Mouse (Mus musculus) stomach, embryonic 16.5 days (tissue): Measurements from ENCODE around the gene Wdr93. TPM values are rescaled to one million over a fixed set of nuclear protein-coding genes. Genes with fewer than 3 reads are reported as not detected.
A peak's percentile ranks its signal among the peaks of the same experiment; 100 is the strongest.

Experiments
- ATAC-seq: fragments of 200-750 bp; cut with Nextera tagmentation; 2 replicates; pipeline ENCODE4 v1.8.0; 2017; ENCODE audit warnings: moderate number of reproducible peaks, moderate TSS enrichment; ENCODE audit not compliant: insufficient read depth, low FRiP score
- H3K27ac ChIP-seq: fragments of 300-500 bp; sonication (generic); 2 replicates; pipeline ENCODE4 v1.5.1; 2014; ENCODE audit warnings: low read length
- H3K27me3 ChIP-seq: fragments of 300-500 bp; sonication (generic); 2 replicates; pipeline ENCODE4 v1.6.1; 2014; ENCODE audit warnings: low read length, control low read depth, mixed read lengths; ENCODE audit not compliant: control insufficient read depth, insufficient read depth
- H3K36me3 ChIP-seq: fragments of 300-500 bp; sonication (generic); 2 replicates; pipeline ENCODE4 v1.6.1; 2014; ENCODE audit warnings: low read length; ENCODE audit not compliant: control insufficient read depth, insufficient read depth
- H3K4me1 ChIP-seq: fragments of 300-500 bp; sonication (generic); 2 replicates; pipeline ENCODE4 v1.6.1; 2014; ENCODE audit warnings: low read length, control low read depth, mixed read lengths; ENCODE audit not compliant: control insufficient read depth, insufficient read depth
- H3K4me2 ChIP-seq: fragments of 300-500 bp; sonication (generic); 2 replicates; pipeline ENCODE4 v1.6.1; 2014; ENCODE audit warnings: low read depth, low read length, mixed read lengths
- H3K4me3 ChIP-seq: fragments of 300-500 bp; sonication (generic); replicated peaks from 2 replicates; pipeline ENCODE4 v1.5.1; 2014; ENCODE audit warnings: mild to moderate bottlenecking, low read length
- H3K9ac ChIP-seq: fragments of 300-500 bp; sonication (generic); 2 replicates; pipeline ENCODE4 v1.6.1; 2014; ENCODE audit warnings: low read length
- H3K9me3 ChIP-seq: fragments of 300-500 bp; sonication (generic); replicated peaks from 2 replicates; pipeline ENCODE4 v1.6.1; 2016; ENCODE audit warnings: low read length, control low read depth; ENCODE audit not compliant: control insufficient read depth
- WGBS: fragments of 180-500 bp; shearing (Covaris S2); extraction: QIAGEN DNeasy Blood & Tissue Kit; methylation state at CpG from one replicate; pipeline ENCODE4 v1.1.7; 2014; 5-methylcytosine and 5-hydroxymethylcytosine counted together
- polyA plus RNA-seq: library from polyadenylated mRNA; unstranded; fragments of >200 nt; fragmentation: Nextera tagmentation; extraction: Ambion mirVana; gene quantifications from 2 replicates; pipeline ENCODE4 v1.2.1, GENCODE M21; 2015

The Wdr93 gene
- 0.25 and 0.47 TPM in 2 replicates for polyA plus RNA-seq

DNA sequence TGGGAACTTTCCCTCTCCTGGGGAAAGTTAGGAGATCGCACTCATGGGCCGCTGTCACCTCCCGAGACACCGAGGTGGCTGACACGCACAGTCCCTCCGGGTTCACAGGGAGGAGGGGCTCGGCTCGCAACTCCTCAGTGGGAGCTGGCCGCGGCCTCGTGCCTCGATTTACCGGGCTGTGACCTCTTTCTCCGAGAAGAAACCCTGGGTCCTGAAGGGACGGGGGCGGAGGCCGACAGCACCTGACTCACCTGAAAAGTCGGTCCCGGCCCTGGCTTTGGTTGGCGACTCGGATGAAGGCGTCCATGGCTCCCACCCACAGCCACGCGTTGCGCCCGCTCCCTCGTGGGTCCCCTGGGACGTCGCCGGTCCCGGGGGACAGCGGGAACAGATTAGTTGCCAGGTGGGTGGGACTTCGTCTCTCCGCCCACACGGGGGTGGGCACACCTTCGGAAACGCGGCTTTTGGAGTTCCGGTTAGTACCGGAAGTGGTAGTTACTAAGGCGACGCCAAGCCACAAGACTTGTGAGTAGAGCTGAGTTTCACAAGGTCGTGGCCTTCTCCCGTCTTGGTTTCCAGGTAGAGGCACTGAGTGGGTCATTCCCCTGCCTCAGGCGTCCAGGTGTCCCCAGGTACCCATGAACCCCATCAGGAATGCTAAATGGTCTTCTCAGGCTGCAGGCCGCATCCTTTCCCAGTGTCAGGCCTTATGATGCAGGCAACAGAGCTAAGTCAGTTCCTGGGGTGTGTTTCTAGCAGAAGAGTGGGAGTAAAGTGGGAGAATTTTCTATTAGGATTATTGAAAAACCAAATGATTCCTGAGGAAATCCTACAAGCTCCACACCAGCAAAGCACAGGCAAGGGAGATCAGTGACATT lies at the start of gene Wdr93, which contains the start of gene Pex11a:
TSS of gene Wdr93 (plus strand) at position 505 of the 878 bp plus-strand sequence.
TSS of gene Pex11a (minus strand) at position 473 of the 878 bp plus-strand sequence.
- Histone ChIP-seq H3K27ac (no peak within 1 kb of the TSS), H3K4me3 (peak within 1 kb of the TSS; percentile 83), H3K4me1 (peaks cover 5% of the 10 kb centered on the region), H3K27me3 (no peaks in the 10 kb centered on the region), H3K4me2 (peak within 1 kb of the TSS; percentile 95), H3K36me3 (no peaks in the 10 kb centered on the region), H3K9ac (peak within 1 kb of the TSS; percentile 80), H3K9me3 (no peaks in the 10 kb centered on the region)
- 2% methylated on average over 46 of the region's 46 CpGs for WGBS
- ATAC-seq = peak; percentile 92

DNA sequence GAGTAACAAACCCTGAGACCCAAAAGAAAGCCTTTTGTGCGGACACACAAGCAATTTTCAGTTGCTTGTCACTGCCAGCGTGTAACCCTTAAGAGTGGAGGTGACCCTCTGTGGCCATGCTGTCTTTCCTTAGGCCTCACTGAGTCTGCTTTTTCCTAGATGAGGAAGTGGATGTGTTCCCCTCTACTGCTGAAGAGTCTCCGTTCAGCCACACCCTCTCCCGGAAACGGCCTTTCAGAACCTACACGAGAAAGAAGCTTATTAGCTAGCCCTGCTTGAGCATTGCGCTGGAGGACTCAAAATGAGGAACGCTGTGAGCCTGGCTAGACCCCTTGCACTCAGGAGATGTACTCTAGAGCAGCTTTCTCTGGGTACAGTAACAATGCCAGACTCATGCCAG lies 46.5 kb upstream of the Wdr93 start:
- Histone ChIP-seq H3K27me3 (no peaks in the 10 kb centered on the region), H3K4me2 (no peak overlapping the region), H3K36me3 (peaks cover 15% of the 10 kb centered on the region; the same call in 1 of the 2 replicates), H3K27ac (no peak overlapping the region), H3K9ac (no peak overlapping the region), H3K4me3 (no peak overlapping the region), H3K9me3 (no peaks in the 10 kb centered on the region), H3K4me1 (no peaks in the 10 kb centered on the region)
- WGBS = 85% methylated on average over 8 of the region's 8 CpGs
- ATAC-seq = no peak

DNA sequence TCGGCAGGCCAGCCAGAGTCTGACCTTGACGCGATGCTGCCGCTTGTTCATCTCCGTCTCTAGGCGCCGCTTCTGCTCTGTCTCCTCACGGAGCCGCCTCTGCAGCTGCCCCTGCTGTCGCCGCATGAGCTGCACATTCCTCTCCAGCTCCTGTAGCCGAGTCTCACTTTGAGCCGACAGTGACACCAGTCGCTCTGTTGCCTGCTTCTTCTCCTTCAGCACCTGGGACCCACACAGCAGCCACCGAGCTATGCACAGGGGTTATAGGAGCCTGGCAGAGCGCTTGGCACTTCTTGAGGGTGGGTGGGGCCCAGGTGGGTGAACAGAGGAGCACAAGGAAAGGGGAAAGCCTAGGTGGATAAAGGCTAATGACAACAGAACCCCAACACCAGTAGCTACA lies 40.2 kb upstream of the Wdr93 start:
- Histone ChIP-seq H3K4me1 (no peaks in the 10 kb centered on the region), H3K9me3 (no peaks in the 10 kb centered on the region), H3K4me3 (no peak overlapping the region), H3K27ac (no peak overlapping the region), H3K4me2 (no peak overlapping the region), H3K27me3 (no peaks in the 10 kb centered on the region), H3K36me3 (no peaks in the 10 kb centered on the region), H3K9ac (no peak overlapping the region)
- no peak for ATAC-seq
- WGBS = 82% methylated on average over 16 of the region's 16 CpGs

GRCm38 (mm10) chr7:79705210-79705609 lies 37.8 kb upstream of the Wdr93 start:
- no peaks in the 10 kb centered on the region for H3K9me3 ChIP-seq
- no peak overlapping the region for H3K4me3 ChIP-seq
- H3K4me2 ChIP-seq = no peak overlapping the region
- H3K9ac ChIP-seq = no peak overlapping the region
- 0 out of 2 replicates have a peak, but pooled peaks cover 3% of the 10 kb centered on the region for H3K36me3 ChIP-seq
- no peak overlapping the region for H3K27ac ChIP-seq
- WGBS = 92% methylated on average over 5 of the region's 5 CpGs
- no peaks in the 10 kb centered on the region; the same call in 1 of the 2 replicates for H3K27me3 ChIP-seq
- no peak for ATAC-seq
- no peaks in the 10 kb centered on the region for H3K4me1 ChIP-seq

GRCm38 (mm10) chr7:79710130-79710607 lies 32.8 kb upstream of the Wdr93 start:
- peaks cover 5% of the 10 kb centered on the region for H3K27me3 ChIP-seq
- H3K9me3 ChIP-seq = no peaks in the 10 kb centered on the region
- peak overlapping the region; percentile 64 for H3K9ac ChIP-seq
- no peak overlapping the region for H3K27ac ChIP-seq
- ATAC-seq = peak; percentile 51; the same call in 1 of the 2 replicates
- WGBS = 2% methylated on average over 55 of the region's 55 CpGs
- peak overlapping the region; percentile 71 for H3K4me2 ChIP-seq
- H3K4me3 ChIP-seq = peak overlapping the region; percentile 44
- 0 out of 2 replicates have a peak, but pooled peaks cover 3% of the 10 kb centered on the region for H3K36me3 ChIP-seq
- H3K4me1 ChIP-seq = peaks cover 3% of the 10 kb centered on the region; the same call in 1 of the 2 replicates

- Histone ChIP-seq H3K27me3 (peaks cover 5% of the 10 kb centered on the region), H3K4me1 (peaks cover 3% of the 10 kb centered on the region; the same call in 1 of the 2 replicates), H3K4me3 (no peak overlapping the region), H3K36me3 (0 out of 2 replicates have a peak, but pooled peaks cover 3% of the 10 kb centered on the region), H3K9me3 (no peaks in the 10 kb centered on the region), H3K9ac (no peak overlapping the region), H3K4me2 (no peak overlapping the region), H3K27ac (no peak overlapping the region)
- 60% methylated on average over 17 of the region's 17 CpGs for WGBS
- no peak for ATAC-seq
These were observed 32.1 kb upstream of the Wdr93 start for GRCm38 (mm10) chr7:79710831-79711230.

- under 1% methylated on average over 52 of the region's 55 CpGs for WGBS
- Histone ChIP-seq H3K36me3 (no peaks in the 10 kb centered on the region), H3K27me3 (peaks cover 5% of the 10 kb centered on the region), H3K4me1 (peaks cover 6% of the 10 kb centered on the region; the same call in 1 of the 2 replicates), H3K27ac (no peak within 1 kb of the TSS), H3K9ac (peak within 1 kb of the TSS; percentile 70), H3K4me3 (peak within 1 kb of the TSS; percentile 62), H3K9me3 (no peaks in the 10 kb centered on the region), H3K4me2 (peak within 1 kb of the TSS; percentile 81)
- ATAC-seq = peak; percentile 96
These were observed 27.6 kb upstream of the Wdr93 start, which contains the start of gene Kif7 for GRCm38 (mm10) chr7:79715187-79715981. Gene Kif7, minus strand, starts transcription at chr7:79715720.

- H3K9me3 ChIP-seq = no peaks in the 10 kb centered on the region
- peak overlapping the region; percentile 80 for H3K4me2 ChIP-seq
- no peaks in the 10 kb centered on the region for H3K4me1 ChIP-seq
- H3K36me3 ChIP-seq = no peaks in the 10 kb centered on the region
- peak; percentile 77 for ATAC-seq
- H3K27me3 ChIP-seq = peaks cover 6% of the 10 kb centered on the region; the same call in 1 of the 2 replicates
- peak overlapping the region; percentile 10; the same call in 1 of the 2 replicates for H3K27ac ChIP-seq
- H3K9ac ChIP-seq = peak overlapping the region; percentile 86
- 1% methylated on average over 48 of the region's 48 CpGs for WGBS
- peak overlapping the region; percentile 66 for H3K4me3 ChIP-seq
These were observed 21.5 kb upstream of the Wdr93 start for GRCm38 (mm10) chr7:79721386-79721977.
